Mouse (Mus musculus) forebrain, embryonic 10.5 days (tissue): ENCODE measurements around the gene Spns1. TPM values are rescaled to one million over a fixed set of nuclear protein-coding genes. Genes with fewer than 3 reads are reported as not detected.
"Not testable (repeated sequence)": the region's sequence is repeated elsewhere in the genome, so short reads cannot be mapped to it uniquely, and the experiment has no call there.

Experiments
- DNase-seq: peaks from one replicate; pipeline ENCODE4 v3.0.0-alpha.2; 2017; ENCODE audit warnings: low spot score; ENCODE audit errors: extremely low spot score
- H3K27ac ChIP-seq: fragments of 300-500 bp; sonication (generic); 2 replicates; pipeline ENCODE4 v1.5.1; 2016; ENCODE audit warnings: mild to moderate bottlenecking
- H3K27me3 ChIP-seq: fragments of 300-500 bp; sonication (generic); 2 replicates; pipeline ENCODE4 v1.6.1; 2016; ENCODE audit warnings: mild to moderate bottlenecking; ENCODE audit not compliant: poor library complexity, severe bottlenecking
- H3K36me3 ChIP-seq: fragments of 300-500 bp; sonication (generic); replicated peaks from 2 replicates; pipeline ENCODE4 v1.6.1; 2016; ENCODE audit warnings: mild to moderate bottlenecking, moderate library complexity
- H3K4me1 ChIP-seq: fragments of 300-500 bp; sonication (generic); 2 replicates; pipeline ENCODE4 v1.6.1; 2016
- H3K4me3 ChIP-seq: fragments of 300-500 bp; sonication (generic); 2 replicates; pipeline ENCODE4 v1.5.1; 2016; ENCODE audit warnings: mild to moderate bottlenecking, moderate library complexity
- H3K9me3 ChIP-seq: fragments of 300-500 bp; sonication (generic); 2 replicates; pipeline ENCODE4 v1.6.1; 2016; ENCODE audit warnings: mild to moderate bottlenecking, moderate library complexity
- WGBS: fragments of 180-500 bp; shearing (Covaris S2); methylation state at CpG from one replicate; pipeline ENCODE4 v1.1.7; 2016; 5-methylcytosine and 5-hydroxymethylcytosine counted together
- polyA plus RNA-seq: library from polyadenylated mRNA; unstranded; fragments of >200 nt; fragmentation: Nextera tagmentation; extraction: Ambion mirVana; gene quantifications from 2 replicates; pipeline ENCODE4 v1.2.1, GENCODE M21; 2016

The Spns1 gene
- polyA plus RNA-seq, 1 experiment from 2014 or later = 68.6 TPM

- Histone ChIP-seq H3K27me3 (no peaks in the 10 kb centered on the region), H3K27ac (no peak overlapping the region), H3K4me3 (no peak overlapping the region), H3K9me3 (no peaks in the 10 kb centered on the region), H3K4me1 (peaks cover 14% of the 10 kb centered on the region), H3K36me3 (no peaks in the 10 kb centered on the region)
- 84% methylated on average over 8 of the region's 8 CpGs for WGBS
- DNase-seq = no peak
Observed at GRCm38 (mm10) chr7:126348293-126348692, 29.0 kb downstream of the Spns1 start.

- H3K36me3 ChIP-seq = no peaks in the 10 kb centered on the region
- no peak overlapping the region for H3K27ac ChIP-seq
- 66% methylated on average over 1 of the region's 1 CpGs for WGBS
- H3K27me3 ChIP-seq = no peaks in the 10 kb centered on the region
- no peak overlapping the region for H3K4me3 ChIP-seq
- DNase-seq = no peak
- H3K4me1 ChIP-seq = peaks cover 14% of the 10 kb centered on the region
- H3K9me3 ChIP-seq = no peaks in the 10 kb centered on the region
Observed at GRCm38 (mm10) chr7:126347098-126347497, 30.2 kb downstream of the Spns1 start.

GRCm38 (mm10) chr7:126345969-126346368 is 31.3 kb downstream of the Spns1 start:
- Histone ChIP-seq H3K36me3 (no peaks in the 10 kb centered on the region), H3K9me3 (no peaks in the 10 kb centered on the region), H3K4me1 (peaks cover 6% of the 10 kb centered on the region; the same call in 1 of the 2 replicates), H3K27ac (no peak overlapping the region), H3K27me3 (no peaks in the 10 kb centered on the region), H3K4me3 (no peak overlapping the region)
- 65% methylated on average over 3 of the region's 3 CpGs for WGBS
- no peak for DNase-seq

- Histone ChIP-seq H3K27ac (no peak overlapping the region), H3K27me3 (no peaks in the 10 kb centered on the region), H3K36me3 (no peaks in the 10 kb centered on the region), H3K9me3 (no peaks in the 10 kb centered on the region), H3K4me3 (no peak overlapping the region), H3K4me1 (peaks cover 6% of the 10 kb centered on the region; the same call in 1 of the 2 replicates)
- DNase-seq = no peak
- 80% methylated on average over 3 of the region's 3 CpGs for WGBS
Observed at GRCm38 (mm10) chr7:126345557-126345956, 31.7 kb downstream of the Spns1 start.

- DNase-seq = no peak
- peaks cover 6% of the 10 kb centered on the region; the same call in 1 of the 2 replicates for H3K4me1 ChIP-seq
- no peaks in the 10 kb centered on the region for H3K9me3 ChIP-seq
- H3K4me3 ChIP-seq = no peak overlapping the region
- 68% methylated on average over 6 of the region's 6 CpGs for WGBS
- H3K27me3 ChIP-seq = no peaks in the 10 kb centered on the region
- no peak overlapping the region for H3K27ac ChIP-seq
- no peaks in the 10 kb centered on the region for H3K36me3 ChIP-seq
Observed at GRCm38 (mm10) chr7:126340896-126341295, 36.4 kb downstream of the Spns1 start.

- Histone ChIP-seq H3K27ac (no peak overlapping the region), H3K36me3 (no peaks in the 10 kb centered on the region), H3K27me3 (no peaks in the 10 kb centered on the region), H3K9me3 (no peaks in the 10 kb centered on the region), H3K4me1 (peaks cover 6% of the 10 kb centered on the region; the same call in 1 of the 2 replicates), H3K4me3 (no peak overlapping the region)
- WGBS = 75% methylated on average over 6 of the region's 6 CpGs
- DNase-seq = no peak
Observed at GRCm38 (mm10) chr7:126340206-126340618, 37.0 kb downstream of the Spns1 start.

- Histone ChIP-seq H3K4me3 (no peak overlapping the region), H3K4me1 (0 out of 2 replicates have a peak, but pooled peaks cover under 1% of the 10 kb centered on the region), H3K36me3 (no peaks in the 10 kb centered on the region), H3K27me3 (no peaks in the 10 kb centered on the region), H3K9me3 (no peaks in the 10 kb centered on the region), H3K27ac (no peak overlapping the region)
- WGBS = 86% methylated on average over 8 of the region's 8 CpGs
- no peak for DNase-seq
Observed at GRCm38 (mm10) chr7:126339521-126339971, 37.7 kb downstream of the Spns1 start.

- Histone ChIP-seq H3K4me1 (no peaks in the 10 kb centered on the region), H3K36me3 (no peaks in the 10 kb centered on the region), H3K4me3 (no peak overlapping the region), H3K9me3 (no peaks in the 10 kb centered on the region), H3K27me3 (no peaks in the 10 kb centered on the region), H3K27ac (no peak overlapping the region)
- DNase-seq = no peak
- 91% methylated on average over 8 of the region's 8 CpGs for WGBS
Observed at GRCm38 (mm10) chr7:126338906-126339305, 38.3 kb downstream of the Spns1 start.

- 79% methylated on average over 1 of the region's 1 CpGs for WGBS
- Histone ChIP-seq H3K27ac (no peak overlapping the region), H3K9me3 (no peaks in the 10 kb centered on the region), H3K4me3 (no peak overlapping the region), H3K27me3 (no peaks in the 10 kb centered on the region), H3K4me1 (no peaks in the 10 kb centered on the region), H3K36me3 (no peaks in the 10 kb centered on the region)
- no peak for DNase-seq
Observed at GRCm38 (mm10) chr7:126335556-126335955, 41.7 kb downstream of the Spns1 start.

- no peaks in the 10 kb centered on the region for H3K27me3 ChIP-seq
- H3K4me1 ChIP-seq = no peaks in the 10 kb centered on the region
- H3K27ac ChIP-seq = no peak overlapping the region
- no peaks in the 10 kb centered on the region for H3K36me3 ChIP-seq
- H3K9me3 ChIP-seq = no peaks in the 10 kb centered on the region
- no peak for DNase-seq
- WGBS = 83% methylated on average over 3 of the region's 3 CpGs
- H3K4me3 ChIP-seq = no peak overlapping the region
Observed at GRCm38 (mm10) chr7:126332691-126333090, 44.6 kb downstream of the Spns1 start.

- no peaks in the 10 kb centered on the region for H3K27me3 ChIP-seq
- no peak for DNase-seq
- no peaks in the 10 kb centered on the region for H3K9me3 ChIP-seq
- no peak overlapping the region for H3K4me3 ChIP-seq
- H3K27ac ChIP-seq = no peak overlapping the region
- H3K36me3 ChIP-seq = no peaks in the 10 kb centered on the region
- 0 out of 2 replicates have a peak, but pooled peaks cover 3% of the 10 kb centered on the region for H3K4me1 ChIP-seq
- WGBS = 71% methylated on average over 2 of the region's 2 CpGs
Observed at GRCm38 (mm10) chr7:126330693-126331092, 46.6 kb downstream of the Spns1 start.

- Histone ChIP-seq H3K4me1 (0 out of 2 replicates have a peak, but pooled peaks cover 5% of the 10 kb centered on the region), H3K27ac (no peak overlapping the region), H3K27me3 (no peaks in the 10 kb centered on the region), H3K36me3 (no peaks in the 10 kb centered on the region), H3K9me3 (no peaks in the 10 kb centered on the region), H3K4me3 (no peak overlapping the region)
- WGBS = 92% methylated on average over 9 of the region's 9 CpGs
- no peak for DNase-seq
Observed at GRCm38 (mm10) chr7:126329907-126330645, 47.2 kb downstream of the Spns1 start.

GRCm38 (mm10) chr7:126328848-126329247 is 48.4 kb downstream of the Spns1 start:
- not testable (repeated sequence) for DNase-seq, H3K36me3 ChIP-seq, H3K27ac ChIP-seq, H3K27me3 ChIP-seq, H3K9me3 ChIP-seq, H3K4me3 ChIP-seq, H3K4me1 ChIP-seq
- 95% methylated on average over 5 of the region's 6 CpGs for WGBS
